Mouse (Mus musculus): ENCODE results near the gene Mars2.

GRCm38 (mm10) chr1:55223026-55223425, 14.0 kb upstream of the Mars2 start:
- TF ChIP-seq CTCF (IDR thresholded peaks at IDR 0.05) (no peak), EP300 (IDR thresholded peaks at IDR 0.05) (no peak)
